Mouse (Mus musculus) left cerebral cortex, postnatal 25 days (tissue): ENCODE measurements around the gene Zbtb1. TPM values are rescaled to one million over a fixed set of nuclear protein-coding genes. Genes with fewer than 3 reads are reported as not detected.
A peak's percentile ranks its signal among the peaks of the same experiment; 100 is the strongest.
"Not testable (repeated sequence)": the region's sequence is repeated elsewhere in the genome, so short reads cannot be mapped to it uniquely, and the experiment has no call there.

Source experiments
- DNase-seq, 2 experiments: peaks; one replicate each; pipeline ENCODE4 v3.0.0; 2022; ENCODE audit warnings: low spot score in 2 of 2, mixed read lengths in 1 of 2
- intact Hi-C: fragments of 180-260 bp; cut with DNase I; formaldehyde crosslinking; loops from one replicate; pipeline ENCODE4 v1.15.1; 2025
- total RNA-seq, 2 experiments: library from RNA; stranded (reverse); gene quantifications; 2 replicates each; pipeline ENCODE4 v1.2.3; 2021

The Zbtb1 gene
- total RNA-seq, 2 experiments from 2014 or later: 5.3 to 5.4 TPM

DNA sequence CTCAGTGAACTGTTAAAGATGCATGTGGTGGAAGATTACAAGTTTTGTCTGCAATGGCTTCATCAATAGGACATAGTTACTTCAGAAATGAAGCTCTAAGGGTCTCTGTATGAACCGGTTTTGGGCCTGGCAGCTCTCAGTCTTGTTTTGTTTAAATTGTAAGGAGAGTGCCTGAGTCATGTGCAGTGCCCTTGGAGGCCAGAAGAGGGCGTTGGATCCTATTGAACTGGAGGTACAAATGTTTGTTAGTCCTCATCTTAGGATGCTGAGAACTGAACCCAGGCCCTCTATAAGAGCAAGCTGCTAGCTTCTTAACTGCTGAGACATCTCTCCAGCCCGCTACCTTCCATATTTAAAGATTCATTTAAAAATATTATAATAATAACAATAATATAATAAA lies 31.6 kb downstream of the Zbtb1 start:
- intact Hi-C loops: loop anchor here (5.0 kb wide), 1 partner anchor 66 kb away; no protein-coding TSS in a partner anchor
- DNase-seq: no peak

DNA sequence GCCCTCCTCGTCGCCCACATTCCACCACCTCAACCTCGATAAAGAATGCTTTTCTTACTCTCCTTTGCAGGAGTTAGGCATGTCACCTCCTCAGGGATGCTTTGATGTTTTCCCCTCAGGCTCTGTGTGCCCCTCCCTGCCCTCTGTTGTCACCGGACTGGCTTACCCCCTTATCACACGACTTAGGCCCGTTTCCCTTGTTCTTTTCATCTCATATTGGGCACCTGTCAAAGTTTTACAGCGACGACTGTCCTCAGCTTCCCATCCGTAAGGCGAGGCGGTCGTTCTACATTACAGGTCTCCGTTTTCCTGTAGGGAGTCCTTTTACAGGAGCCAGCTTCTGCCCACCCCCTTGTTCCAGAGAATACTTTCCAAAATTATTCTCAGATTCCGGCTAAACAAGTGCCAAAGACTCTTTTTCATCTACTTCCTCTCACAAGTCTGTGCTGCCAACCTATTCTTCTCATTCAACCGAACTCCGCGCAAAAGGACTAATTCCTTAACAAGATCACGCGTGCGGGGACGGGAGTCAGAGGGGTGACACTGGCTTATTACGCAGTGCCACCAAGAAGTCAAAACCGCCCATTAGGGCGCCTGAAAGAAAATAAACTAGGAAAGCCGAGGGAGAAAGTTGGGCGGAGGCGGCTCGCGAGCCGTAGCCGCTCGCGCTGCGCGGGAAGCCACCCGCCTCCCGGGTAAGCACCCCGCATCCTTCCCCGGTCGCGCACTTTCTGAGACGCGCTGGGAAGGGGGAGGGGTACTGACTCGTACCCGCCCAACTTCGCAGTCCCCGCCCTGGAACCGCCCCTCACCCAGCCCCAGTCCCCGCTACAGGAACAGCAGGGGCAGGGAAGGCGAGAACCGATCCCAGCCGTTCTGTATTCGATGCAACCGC lies 33.2 kb downstream of the Zbtb1 start:
- intact Hi-C loops: loop anchor here (5.0 kb wide), 1 partner anchor 64 kb away; no protein-coding TSS in a partner anchor
- DNase-seq: no peak

DNA sequence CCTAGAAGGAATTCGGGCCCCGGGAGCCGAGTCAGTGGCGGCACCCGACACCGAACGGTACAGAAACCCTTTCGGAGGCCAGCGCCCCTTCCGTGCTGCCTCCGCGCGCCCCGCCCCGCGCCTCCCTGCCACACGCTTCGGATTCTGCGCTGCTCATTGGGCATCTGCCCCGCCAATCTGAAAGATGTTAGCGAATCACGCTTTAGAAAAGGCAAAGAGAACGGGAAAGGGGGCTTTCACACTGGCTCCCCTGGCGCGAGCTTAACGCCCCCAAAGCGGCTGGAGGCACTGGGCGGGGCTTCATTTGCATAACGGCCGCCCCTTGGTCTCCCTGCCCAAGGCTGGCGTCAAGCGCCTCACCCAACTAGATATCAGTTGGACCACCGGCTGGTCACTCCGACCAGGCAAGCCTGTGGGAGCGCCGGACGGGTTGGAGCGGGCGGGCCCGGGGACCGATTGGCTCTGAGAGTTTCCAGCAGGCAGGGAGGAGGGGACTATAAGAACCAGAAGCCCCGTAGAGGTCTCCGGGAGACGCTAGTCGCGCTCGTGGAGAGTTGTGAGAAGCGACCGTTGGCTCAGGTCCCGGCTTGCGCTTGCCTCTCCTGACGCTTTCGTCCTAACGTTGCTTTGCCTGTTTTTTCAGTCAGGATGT lies 33.9 kb downstream of the Zbtb1 start, which contains the start of gene Hspa2:
Hspa2 (plus strand) TSS at position 291 of the 652 bp plus-strand sequence.
- DNase-seq: peak; percentile 100
- intact Hi-C loops: loop anchor here (1.0 to 5.0 kb wide), 2 partner anchors 35 to 63 kb away; partner anchors contain the start of gene Zbtb25

DNA sequence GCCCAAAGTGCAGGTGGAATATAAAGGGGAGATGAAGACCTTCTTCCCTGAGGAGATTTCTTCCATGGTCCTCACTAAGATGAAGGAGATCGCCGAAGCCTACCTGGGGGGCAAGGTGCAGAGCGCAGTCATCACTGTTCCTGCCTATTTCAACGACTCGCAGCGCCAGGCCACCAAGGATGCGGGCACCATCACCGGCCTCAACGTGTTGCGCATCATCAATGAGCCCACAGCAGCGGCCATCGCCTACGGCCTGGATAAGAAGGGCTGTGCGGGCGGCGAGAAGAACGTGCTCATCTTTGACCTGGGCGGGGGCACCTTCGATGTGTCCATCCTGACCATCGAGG lies 34.7 kb downstream of the Zbtb1 start:
- no peak for DNase-seq
- intact Hi-C loops: loop anchor here (1.0 to 5.0 kb wide), 3 partner anchors 36 to 192 kb away; partner anchors contain the start of gene Zbtb25

DNA sequence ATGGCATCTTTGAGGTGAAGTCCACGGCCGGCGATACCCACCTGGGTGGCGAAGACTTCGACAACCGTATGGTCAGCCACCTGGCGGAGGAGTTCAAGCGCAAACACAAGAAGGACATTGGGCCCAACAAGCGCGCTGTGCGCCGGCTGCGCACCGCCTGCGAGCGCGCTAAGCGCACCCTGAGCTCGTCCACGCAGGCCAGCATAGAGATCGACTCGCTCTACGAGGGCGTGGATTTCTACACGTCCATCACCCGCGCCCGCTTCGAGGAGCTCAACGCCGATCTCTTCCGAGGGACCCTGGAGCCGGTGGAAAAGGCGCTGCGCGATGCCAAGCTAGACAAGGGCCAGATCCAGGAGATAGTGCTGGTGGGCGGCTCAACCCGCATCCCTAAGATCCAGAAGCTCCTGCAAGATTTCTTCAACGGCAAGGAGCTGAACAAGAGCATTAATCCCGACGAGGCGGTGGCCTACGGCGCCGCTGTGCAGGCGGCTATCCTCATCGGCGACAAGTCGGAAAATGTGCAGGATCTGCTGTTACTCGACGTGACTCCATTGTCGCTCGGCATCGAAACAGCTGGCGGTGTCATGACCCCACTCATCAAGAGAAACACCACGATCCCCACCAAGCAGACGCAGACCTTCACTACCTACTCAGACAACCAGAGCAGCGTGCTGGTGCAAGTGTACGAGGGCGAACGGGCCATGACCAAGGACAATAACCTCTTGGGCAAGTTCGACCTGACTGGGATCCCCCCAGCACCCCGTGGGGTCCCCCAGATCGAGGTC lies 35.3 kb downstream of the Zbtb1 start:
- intact Hi-C loops: loop anchor here (5.0 kb wide), 1 partner anchor 192 kb away; no protein-coding TSS in a partner anchor
- peak; percentile 22 to 51 for DNase-seq

DNA sequence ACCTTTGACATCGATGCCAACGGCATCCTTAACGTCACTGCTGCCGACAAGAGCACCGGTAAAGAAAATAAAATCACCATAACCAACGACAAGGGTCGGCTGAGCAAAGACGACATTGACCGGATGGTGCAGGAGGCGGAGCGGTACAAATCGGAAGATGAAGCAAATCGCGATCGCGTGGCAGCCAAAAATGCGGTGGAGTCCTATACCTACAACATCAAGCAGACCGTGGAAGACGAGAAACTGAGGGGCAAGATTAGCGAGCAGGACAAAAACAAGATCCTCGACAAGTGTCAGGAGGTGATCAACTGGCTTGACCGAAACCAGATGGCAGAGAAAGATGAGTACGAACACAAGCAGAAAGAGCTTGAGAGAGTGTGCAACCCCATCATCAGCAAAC lies 35.9 kb downstream of the Zbtb1 start:
- intact Hi-C loops: loop anchor here (5.0 kb wide), 1 partner anchor 191 kb away; no protein-coding TSS in a partner anchor
- no peak for DNase-seq

DNA sequence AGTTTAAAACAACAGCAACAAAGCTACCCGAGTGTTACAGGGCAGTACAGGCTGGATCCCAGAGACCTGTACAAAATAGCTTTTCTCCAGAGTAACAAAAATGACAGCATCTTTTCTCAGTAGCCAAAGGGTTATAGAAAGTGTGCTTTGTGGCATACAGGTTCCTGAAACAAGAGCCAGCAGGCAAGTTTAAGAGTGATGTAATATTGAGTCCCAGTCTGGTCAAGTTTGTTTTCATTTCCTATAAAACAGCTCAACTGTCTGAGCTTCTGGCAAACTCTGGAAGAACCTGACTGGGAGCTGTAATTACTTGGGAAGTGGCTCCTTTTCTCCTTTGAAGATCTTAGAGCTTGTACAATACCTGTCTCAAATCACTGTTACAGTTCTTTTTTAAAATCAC lies 37.1 kb downstream of the Zbtb1 start:
- intact Hi-C loops: loop anchor here (5.0 kb wide), 1 partner anchor 190 kb away; no protein-coding TSS in a partner anchor
- no peak for DNase-seq

DNA sequence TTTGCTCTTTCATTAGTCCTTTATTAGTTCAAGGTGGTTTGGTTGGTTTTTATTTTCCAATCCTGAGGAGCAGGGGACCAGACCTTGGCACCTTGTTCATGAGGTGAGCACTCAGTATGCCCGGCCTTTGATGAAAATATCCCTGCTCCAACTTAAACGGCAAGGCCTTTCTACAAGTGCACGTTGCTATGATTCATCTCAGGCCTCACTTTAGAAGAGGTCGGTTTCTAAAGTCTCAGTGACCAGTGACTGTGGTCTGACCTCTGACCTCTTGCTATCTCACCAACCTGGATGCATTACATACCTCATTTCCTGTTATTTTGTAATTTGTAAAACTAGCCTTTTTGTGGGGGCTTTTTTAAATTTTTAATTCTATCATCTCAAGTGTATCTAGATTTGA lies 39.1 kb downstream of the Zbtb1 start:
- no peak for DNase-seq

DNA sequence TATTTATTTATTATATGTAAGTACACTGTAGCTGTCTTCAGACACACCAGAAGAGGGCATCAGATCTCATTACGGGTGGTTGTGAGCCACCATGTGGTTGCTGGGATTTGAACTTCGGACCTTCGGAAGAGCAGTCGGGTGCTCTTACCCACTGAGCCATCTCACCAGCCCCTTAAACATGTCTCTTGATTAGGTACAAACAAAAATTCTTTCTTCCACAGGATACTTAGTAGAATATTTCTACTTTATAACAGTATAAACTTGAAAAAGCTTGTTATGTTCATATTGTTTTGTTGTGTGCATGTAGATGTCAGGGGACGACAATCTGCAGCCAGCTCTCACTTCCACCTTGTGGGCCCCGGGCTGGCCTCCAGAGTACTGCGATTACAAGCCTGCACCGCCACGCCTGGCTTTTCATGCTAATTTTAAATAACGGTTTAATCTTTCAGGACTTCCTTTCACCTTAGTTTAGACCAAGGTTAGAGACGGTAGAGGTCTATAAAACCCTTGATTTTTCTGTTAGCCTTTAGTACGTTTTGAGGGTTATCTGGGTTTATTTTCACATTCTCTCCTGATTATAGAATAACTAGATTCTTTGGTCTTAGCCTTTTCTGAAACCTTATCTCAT lies 45.4 kb downstream of the Zbtb1 start:
- DNase-seq: no peak
- intact Hi-C loops: no loop called here

More for the DNA sequence above, 39.1 kb downstream of the Zbtb1 start:
- intact Hi-C loops: loop anchor here (5.0 kb wide), 1 partner anchor 188 kb away; no protein-coding TSS in a partner anchor

DNA sequence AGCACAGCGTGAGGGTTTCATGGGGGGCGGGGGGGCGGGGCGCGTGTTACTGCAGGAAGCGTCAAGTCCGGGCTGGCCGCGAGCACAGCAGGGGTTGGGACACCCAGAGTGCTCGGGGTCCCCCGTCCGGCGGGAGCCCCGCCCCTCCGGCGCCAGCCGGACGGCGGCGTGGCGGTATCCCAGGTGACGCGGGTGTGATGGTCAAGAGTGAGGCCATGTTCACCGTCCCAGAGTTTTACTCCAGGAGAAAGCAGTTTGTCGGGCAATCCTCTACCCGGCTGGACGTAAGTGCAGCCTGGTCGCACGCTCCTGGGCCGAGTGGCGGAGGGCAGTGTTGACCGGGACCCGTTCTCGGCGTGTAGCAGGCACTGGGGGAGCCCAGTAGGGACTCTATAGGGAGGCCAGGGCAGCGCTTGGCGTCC lies 47.4 kb downstream of the Zbtb1 start, which contains the start of gene Ppp1r36:
Ppp1r36 (plus strand) TSS at position 106 of the 422 bp plus-strand sequence.
- intact Hi-C loops: no loop called here
- no peak for DNase-seq

DNA sequence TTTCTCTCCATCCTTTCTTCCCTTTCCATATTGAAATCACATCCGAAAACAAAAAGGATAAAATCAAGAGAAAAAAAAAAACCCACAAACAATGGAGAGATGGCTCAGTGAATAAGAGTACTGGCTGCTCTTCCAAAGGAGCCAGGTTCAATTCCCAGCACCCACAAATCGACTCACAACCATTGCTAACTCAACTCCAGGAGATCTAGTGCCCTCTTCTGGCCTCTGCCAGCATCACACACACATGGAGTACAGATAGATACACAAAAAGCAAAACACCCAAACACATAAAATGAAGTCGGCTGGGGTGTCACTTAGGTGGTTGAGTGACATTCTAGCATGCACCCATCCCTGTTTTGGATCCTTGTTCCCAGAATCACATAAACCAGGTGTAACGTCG lies 48.3 kb downstream of the Zbtb1 start:
- no peak for DNase-seq
- intact Hi-C loops: no loop called here

DNA sequence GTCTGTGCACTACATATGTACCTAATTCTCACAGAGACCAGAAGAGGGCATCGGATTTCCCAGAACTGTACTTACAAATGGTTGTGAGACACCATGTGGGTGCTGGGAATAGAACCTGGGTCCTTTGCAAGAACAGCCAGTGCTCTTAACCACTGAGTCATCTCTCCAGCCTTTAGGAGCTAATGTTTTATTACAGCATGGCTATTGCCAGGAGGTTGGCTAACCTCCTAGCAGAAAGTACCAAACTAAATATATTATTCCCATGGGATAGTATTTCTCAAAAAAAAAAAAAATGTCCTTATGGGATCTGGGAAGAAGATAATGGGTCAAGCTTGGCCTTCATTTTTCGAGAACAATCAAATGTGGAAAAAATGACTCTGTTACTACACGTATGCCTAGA lies 55.2 kb downstream of the Zbtb1 start:
- intact Hi-C loops: no loop called here
- DNase-seq: no peak

DNA sequence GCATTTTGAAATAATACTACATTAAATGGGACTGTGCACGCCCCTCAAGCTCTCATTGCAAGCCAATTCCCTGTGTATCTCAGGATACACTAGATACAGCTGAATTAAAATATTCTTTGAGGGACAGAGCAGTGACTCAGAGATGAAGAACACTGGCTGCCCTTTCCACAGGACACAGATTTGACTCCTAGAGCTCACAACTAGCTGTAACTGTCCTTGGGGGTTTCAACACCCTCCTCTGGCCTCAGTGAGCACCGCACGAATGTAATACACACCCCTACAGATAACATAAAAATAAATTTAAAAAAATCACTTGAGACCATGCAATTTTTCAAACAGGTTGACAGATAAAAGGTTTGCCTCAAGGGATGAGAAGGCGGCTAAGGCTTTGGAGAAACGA lies 57.5 kb downstream of the Zbtb1 start:
- no peak for DNase-seq
- intact Hi-C loops: no loop called here

DNA sequence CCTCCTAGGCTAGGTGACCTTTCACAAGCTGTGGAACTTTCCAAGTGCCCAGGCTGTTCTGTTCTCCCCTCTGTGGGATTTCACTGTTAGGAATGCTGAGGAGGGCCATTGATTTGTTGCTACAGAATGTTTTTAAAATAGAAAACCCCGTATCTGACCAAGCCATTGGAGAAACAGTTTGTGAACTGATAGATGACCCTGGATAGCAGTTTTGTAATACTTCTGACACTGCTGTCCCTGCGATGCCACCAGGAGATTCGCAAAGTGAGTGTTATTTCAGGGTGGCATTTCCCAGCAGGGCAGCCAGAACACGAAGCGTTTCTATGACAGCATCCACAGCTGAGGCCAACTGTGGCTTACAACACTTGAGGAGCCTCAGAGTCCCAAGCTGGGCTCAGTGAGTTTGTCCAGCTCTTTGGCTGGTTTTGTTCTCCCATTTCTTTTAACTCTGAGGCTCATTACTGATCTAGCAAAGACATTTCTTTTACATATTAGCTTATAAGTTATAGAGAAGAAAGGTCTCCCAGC lies 60.9 kb downstream of the Zbtb1 start:
- DNase-seq: peak; percentile 26 to 28
- intact Hi-C loops: no loop called here

DNA sequence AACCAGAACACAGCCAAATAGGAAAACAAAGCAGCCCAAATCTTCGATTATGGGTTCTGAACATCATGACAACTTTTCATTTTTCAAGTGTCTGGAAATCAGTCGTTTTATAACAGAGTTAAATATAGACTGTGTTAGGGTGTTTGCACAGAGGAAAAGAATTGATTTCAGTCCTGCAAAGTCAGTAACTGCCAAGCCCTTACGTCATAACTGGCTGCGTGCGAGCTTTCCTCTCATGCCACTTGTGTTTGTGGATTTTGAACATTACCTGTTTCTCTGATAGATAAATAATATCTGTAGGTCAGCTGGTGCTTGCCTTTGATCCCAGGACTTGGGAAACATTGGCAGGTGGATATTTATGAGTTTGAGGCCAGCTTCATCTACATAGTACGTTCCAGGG lies 61.4 kb downstream of the Zbtb1 start:
- no peak for DNase-seq
- intact Hi-C loops: no loop called here

DNA sequence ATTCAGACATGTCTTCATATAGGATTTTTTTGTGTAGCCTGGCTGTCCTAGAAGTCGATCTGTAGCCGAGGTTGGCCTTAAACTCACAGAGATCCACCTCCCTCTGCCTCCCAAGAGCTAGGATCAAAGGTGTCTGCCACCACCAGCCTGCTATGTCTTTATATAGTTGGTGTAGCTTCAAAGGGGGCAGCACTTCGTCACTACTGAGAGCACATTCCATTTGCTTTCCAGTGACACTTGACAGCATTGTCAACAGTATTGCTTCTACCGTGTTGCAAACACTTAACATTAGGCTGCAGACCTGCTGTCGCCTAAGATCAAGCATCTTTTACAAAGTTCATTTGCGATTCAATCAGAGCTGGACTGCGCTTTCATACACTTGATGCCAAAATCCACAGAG lies 64.0 kb downstream of the Zbtb1 start:
- DNase-seq: no peak
- intact Hi-C loops: no loop called here

DNA sequence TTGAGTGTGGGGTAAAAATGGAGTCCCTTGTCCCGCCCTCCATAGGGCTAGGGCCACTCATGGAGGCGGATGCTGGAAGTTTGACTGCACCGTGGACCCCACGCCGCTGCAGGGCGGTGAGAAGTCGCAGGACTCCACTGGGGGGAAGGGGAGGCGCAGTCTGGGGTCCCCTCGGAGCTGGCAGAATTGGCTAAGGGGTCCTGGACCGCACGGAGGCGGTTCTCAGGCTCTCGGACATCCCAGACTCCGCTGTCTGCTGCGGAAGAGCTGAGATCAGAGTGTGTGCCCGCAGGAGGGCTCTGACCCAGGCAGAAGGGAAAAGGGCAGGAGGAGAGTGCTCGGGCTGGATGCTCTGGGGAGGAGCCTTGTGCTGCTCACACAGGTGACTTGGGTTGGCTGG lies 65.0 kb downstream of the Zbtb1 start:
- intact Hi-C loops: no loop called here
- no peak for DNase-seq

DNA sequence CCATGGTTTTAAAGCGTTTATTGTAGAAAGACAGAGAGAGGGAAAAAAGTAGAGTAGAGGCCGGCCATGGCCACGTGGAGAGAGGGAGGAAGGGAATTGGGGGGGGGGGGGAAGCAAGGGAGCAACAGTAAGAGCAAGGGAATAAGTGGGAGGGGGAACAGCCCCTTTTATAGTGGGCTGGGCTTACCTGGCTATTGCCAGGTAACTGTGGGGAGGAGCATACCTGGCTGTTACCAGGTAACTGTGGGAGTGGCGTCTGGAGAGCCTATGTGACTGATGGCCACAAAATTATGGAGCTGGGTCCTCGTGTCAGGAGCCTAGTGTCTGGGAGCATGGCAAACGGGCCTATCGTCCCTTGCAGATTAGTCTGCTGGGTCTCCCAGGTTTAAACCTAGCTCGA lies 65.5 kb downstream of the Zbtb1 start:
- intact Hi-C loops: no loop called here
- DNase-seq: no peak

DNA sequence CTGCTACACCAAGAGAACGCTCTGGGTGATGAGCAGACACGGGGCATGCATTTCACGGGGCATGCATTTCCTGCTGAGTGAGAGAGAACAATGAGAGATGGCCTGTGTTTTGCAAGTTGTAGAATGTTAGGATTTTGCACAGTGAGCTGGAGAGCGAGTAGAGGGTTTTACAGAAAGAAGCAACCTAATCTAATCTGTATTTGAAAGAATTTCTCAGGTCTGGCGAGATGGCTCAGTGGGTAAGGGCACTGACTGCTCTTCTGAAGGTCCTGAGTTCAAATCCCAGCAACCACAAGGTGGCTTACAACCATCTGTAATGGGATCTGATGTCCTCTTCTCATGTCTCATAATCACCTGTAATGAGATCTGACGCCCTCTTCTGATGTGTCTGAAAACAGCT lies 73.4 kb downstream of the Zbtb1 start:
- DNase-seq, intact Hi-C loops: not testable (repeated sequence)
